Mouse (Mus musculus) CH12.LX (cell line): ENCODE measurements around the gene H2-DMb2.

Experiments used
- CHD2 ChIP-seq: IDR thresholded peaks from 2 replicates; pipeline ENCODE4 v1.6.1; 2011; ENCODE audit warnings: low read length, improper control_type of control experiment
- CTCF ChIP-seq, 2 experiments: IDR thresholded peaks in 1 of 2; conservative IDR thresholded peaks in 1 of 2; 2 replicates each; pipeline ENCODE4 v1.5.1; 2011 to 2012; ENCODE audit warnings: low read depth in 2 of 2, low read length in 2 of 2, improper control_type of control experiment in 1 of 2, inconsistent platforms in 1 of 2, mild to moderate bottlenecking in 1 of 2, moderate library complexity in 1 of 2
- E2F4 ChIP-seq: IDR thresholded peaks from 2 replicates; pipeline ENCODE4 v1.6.1; 2011; ENCODE audit warnings: low read depth, low read length, improper control_type of control experiment; ENCODE audit not compliant: insufficient replicate concordance
- EP300 ChIP-seq: IDR thresholded peaks from 2 replicates; pipeline ENCODE4 v1.6.1; 2011; ENCODE audit warnings: low read length, improper control_type of control experiment
- HCFC1 ChIP-seq: IDR thresholded peaks from 2 replicates; pipeline ENCODE4 v1.6.1; 2012; ENCODE audit warnings: low read depth, mild to moderate bottlenecking, inconsistent platforms, low read length, improper control_type of control experiment
- JUN ChIP-seq: IDR thresholded peaks from 2 replicates; pipeline ENCODE4 v1.6.1; 2011; ENCODE audit warnings: low read depth, mild to moderate bottlenecking, low read length, improper control_type of control experiment, moderate library complexity; ENCODE audit not compliant: insufficient read depth
- KAT2A ChIP-seq: IDR thresholded peaks from 2 replicates; pipeline ENCODE4 v1.6.1; 2012; ENCODE audit warnings: low read length, improper control_type of control experiment, inconsistent platforms; ENCODE audit not compliant: insufficient replicate concordance
- MXI1 ChIP-seq: IDR thresholded peaks from 2 replicates; pipeline ENCODE4 v1.6.1; 2011; ENCODE audit warnings: mild to moderate bottlenecking, low read depth, low read length, improper control_type of control experiment
- NELFE ChIP-seq: IDR thresholded peaks from 2 replicates; pipeline ENCODE4 v1.6.1; 2011; ENCODE audit warnings: low read depth, low read length, improper control_type of control experiment
- POLR2A ChIP-seq: IDR thresholded peaks from 2 replicates; pipeline ENCODE4 v1.6.1; 2011; ENCODE audit warnings: low read depth, mild to moderate bottlenecking, improper control_type of control experiment, low read length
- RAD21 ChIP-seq: IDR thresholded peaks from 2 replicates; pipeline ENCODE4 v1.6.1; 2011; ENCODE audit warnings: low read depth, mild to moderate bottlenecking, low read length, improper control_type of control experiment, moderate library complexity
- USF1 ChIP-seq: IDR thresholded peaks from 2 replicates; pipeline ENCODE4 v1.6.1; 2014; ENCODE audit warnings: low read depth, mild to moderate bottlenecking, inconsistent platforms, low read length, improper control_type of control experiment
- USF2 ChIP-seq: conservative IDR thresholded peaks from 2 replicates; pipeline ENCODE4 v1.6.1; 2011; ENCODE audit warnings: low read depth, low read length, improper control_type of control experiment

DNA sequence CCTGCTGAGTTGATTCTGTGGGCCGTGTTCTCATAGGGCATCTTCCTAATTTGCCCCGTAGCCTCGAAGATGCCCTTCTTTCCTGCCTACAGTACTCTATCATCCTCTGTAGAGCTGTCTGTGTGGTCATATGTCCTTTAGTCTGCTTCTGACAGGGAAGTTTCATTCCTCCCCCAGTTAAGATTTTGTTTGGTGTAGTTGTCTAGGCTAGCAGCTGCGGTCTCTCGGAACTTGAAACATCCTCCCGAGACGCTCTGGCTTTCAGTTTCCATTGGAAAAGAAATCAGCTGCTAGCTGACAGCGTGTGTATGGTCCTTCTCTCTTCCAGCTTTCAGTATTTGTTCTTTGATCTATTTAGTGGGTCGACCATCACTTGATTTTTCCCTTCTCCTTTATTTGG lies 38.3 kb upstream of the H2-DMb2 start:
- no peak for TF ChIP-seq JUN
- TF ChIP-seq USF2 = no peak
- no peak for TF ChIP-seq POLR2A
- no peak for TF ChIP-seq CTCF (conservative IDR thresholded peaks at IDR 0.05 in 1 of 2, IDR thresholded peaks at IDR 0.05 in 1 of 2; ENCODE audit: low read depth in 2 of 2, low read length in 2 of 2)
- TF ChIP-seq EP300 = peak; percentile 76
- no peak for TF ChIP-seq NELFE
- no peak for TF ChIP-seq HCFC1
- no peak for TF ChIP-seq USF1
- no peak for TF ChIP-seq MXI1
- peak; percentile 61; the same call in 1 of the 2 replicates for TF ChIP-seq CHD2
- no peak for TF ChIP-seq RAD21
- no peak for TF ChIP-seq KAT2A
- TF ChIP-seq E2F4 = no peak
